Mouse (Mus musculus) midbrain, postnatal 0 days (tissue): Measurements from ENCODE around the gene Gm10130. TPM values are rescaled to one million over a fixed set of nuclear protein-coding genes. Genes with fewer than 3 reads are reported as not detected.

Experiments used
- polyA plus RNA-seq: library from polyadenylated mRNA; unstranded; fragments of >200 nt; fragmentation: Nextera tagmentation; extraction: Ambion mirVana; gene quantifications from 2 replicates; pipeline ENCODE4 v1.2.1, GENCODE M21; 2015
- total RNA-seq: library from RNA; depleted of rRNA; stranded (reverse); fragments of >200 nt; gene quantifications from 2 replicates; pipeline ENCODE4 v1.2.3, GENCODE M21; 2014; rRNA removed

The Gm10130 gene
- total and polyA plus RNA-seq, 2 experiments from 2014 or later = not detected

Other genes starting within 250 kb of the Gm10130 start
- 7.0 and 8.3 TPM in 2 replicates for gene Zfp120, start 187.0 kb upstream of the Gm10130 start, total RNA-seq
- 7.1 and 7.5 TPM in 2 replicates for gene Zfp120, start 187.0 kb upstream of the Gm10130 start, polyA plus RNA-seq
- not detected in 2 replicates for gene Gm10770, start 144.0 kb upstream of the Gm10130 start, total RNA-seq
- not detected in 2 replicates for gene Gm10770, start 144.0 kb upstream of the Gm10130 start, polyA plus RNA-seq
- not detected in 2 replicates for gene Gm14139, start 141.9 kb upstream of the Gm10130 start, total RNA-seq
- gene Gm14139, start 141.9 kb upstream of the Gm10130 start, polyA plus RNA-seq = not detected in 2 replicates
- 3.0 and 4.3 TPM in 2 replicates for gene Zfp937, start 105.6 kb upstream of the Gm10130 start, total RNA-seq
- 6.5 and 6.7 TPM in 2 replicates for gene Zfp937, start 105.6 kb upstream of the Gm10130 start, polyA plus RNA-seq
- 1.3 and 1.5 TPM in 2 replicates for gene Gm21994, start 68.1 kb upstream of the Gm10130 start, total RNA-seq
- gene Gm21994, start 68.1 kb upstream of the Gm10130 start, polyA plus RNA-seq = 2.8 and 3.0 TPM in 2 replicates
- gene Gm14124, start 66.2 kb upstream of the Gm10130 start, total RNA-seq = 0.09 TPM in 1 of 2 replicates, not detected in the other
- not detected in 2 replicates for gene Gm14124, start 66.2 kb upstream of the Gm10130 start, polyA plus RNA-seq
- 11.5 and 13.0 TPM in 2 replicates for gene 3300002I08Rik, start 39.1 kb downstream of the Gm10130 start, total RNA-seq
- 10.9 and 13.5 TPM in 2 replicates for gene 3300002I08Rik, start 39.1 kb downstream of the Gm10130 start, polyA plus RNA-seq
- gene Zfp442, start 127.8 kb downstream of the Gm10130 start, total RNA-seq = 4.4 and 5.2 TPM in 2 replicates
- gene Zfp442, start 127.8 kb downstream of the Gm10130 start, polyA plus RNA-seq = 4.5 and 5.1 TPM in 2 replicates
- gene Zfp345, start 161.4 kb downstream of the Gm10130 start, total RNA-seq = 0.19 and 0.27 TPM in 2 replicates
- 0.12 TPM in 1 of 2 replicates, not detected in the other for gene Zfp345, start 161.4 kb downstream of the Gm10130 start, polyA plus RNA-seq
- gene Cst7, start 246.7 kb downstream of the Gm10130 start, total RNA-seq = 0.49 TPM in 1 of 2 replicates, not detected in the other
- gene Cst7, start 246.7 kb downstream of the Gm10130 start, polyA plus RNA-seq = 0.47 TPM in 1 of 2 replicates, not detected in the other